Mouse (Mus musculus) intestine, postnatal 0 days (tissue): ENCODE measurements around the gene Gm9833. TPM values are rescaled to one million over a fixed set of nuclear protein-coding genes. Genes with fewer than 3 reads are reported as not detected.

Experiments used
- ATAC-seq: fragments of 200-750 bp; cut with Nextera tagmentation; 2 replicates; pipeline ENCODE4 v1.8.0; 2017; ENCODE audit warnings: mild to moderate bottlenecking, moderate TSS enrichment, moderate library complexity
- H3K27ac ChIP-seq: fragments of 300-500 bp; sonication (generic); 2 replicates; pipeline ENCODE4 v1.5.1; 2014; ENCODE audit warnings: mild to moderate bottlenecking, low read depth, low read length, moderate library complexity
- H3K27me3 ChIP-seq: fragments of 300-500 bp; sonication (generic); replicated peaks from 2 replicates; pipeline ENCODE4 v1.6.1; 2014; ENCODE audit warnings: low read length, mixed read lengths; ENCODE audit not compliant: control insufficient read depth, insufficient read depth
- H3K36me3 ChIP-seq: fragments of 300-500 bp; sonication (generic); 2 replicates; pipeline ENCODE4 v1.6.1; 2014; ENCODE audit warnings: mild to moderate bottlenecking, moderate library complexity; ENCODE audit not compliant: control insufficient read depth, insufficient read depth
- H3K4me1 ChIP-seq: fragments of 300-500 bp; sonication (generic); replicated peaks from 2 replicates; pipeline ENCODE4 v1.6.1; 2014; ENCODE audit warnings: antibody characterized with exemption, low read length, mixed read lengths; ENCODE audit not compliant: control insufficient read depth, insufficient read depth
- H3K4me2 ChIP-seq: fragments of 300-500 bp; sonication (generic); replicated peaks from 2 replicates; pipeline ENCODE4 v1.6.1; 2014; ENCODE audit warnings: low read depth, mild to moderate bottlenecking, moderate library complexity
- H3K4me3 ChIP-seq: fragments of 300-500 bp; sonication (generic); 2 replicates; pipeline ENCODE4 v1.5.1; 2014; ENCODE audit warnings: low read depth, low read length
- H3K9ac ChIP-seq: fragments of 300-500 bp; sonication (generic); 2 replicates; pipeline ENCODE4 v1.6.1; 2014; ENCODE audit warnings: mild to moderate bottlenecking, low read depth, low read length
- H3K9me3 ChIP-seq: fragments of 300-500 bp; sonication (generic); 2 replicates; pipeline ENCODE4 v1.6.1; 2016; ENCODE audit warnings: mixed run types; ENCODE audit not compliant: control insufficient read depth
- CTCF ChIP-seq: sonication (generic); IDR thresholded peaks from 2 replicates; pipeline ENCODE4 v1.5.1; 2016; ENCODE audit warnings: low read depth, mild to moderate bottlenecking, control low read depth, antibody characterized with exemption, moderate library complexity
- WGBS: fragments of 180-500 bp; shearing (Covaris S2); extraction: QIAGEN DNeasy Blood & Tissue Kit; methylation state at CpG from one replicate; pipeline ENCODE4 v1.1.7; 2014; 5-methylcytosine and 5-hydroxymethylcytosine counted together
- polyA plus RNA-seq: library from polyadenylated mRNA; unstranded; fragments of >200 nt; fragmentation: Nextera tagmentation; extraction: Ambion mirVana; gene quantifications from 2 replicates; pipeline ENCODE4 v1.2.1, GENCODE M21; 2015

The Gm9833 gene
- polyA plus RNA-seq, 1 experiment from 2014 or later = 0.85 TPM

GRCm38 (mm10) chr3:10092499-10092898 is 4.6 kb downstream of the Gm9833 start:
- H3K27ac ChIP-seq = no peak overlapping the region
- WGBS = 10% methylated on average over 7 of the region's 7 CpGs
- no peaks in the 10 kb centered on the region for H3K36me3 ChIP-seq
- no peaks in the 10 kb centered on the region for H3K9me3 ChIP-seq
- no peak for TF ChIP-seq CTCF
- H3K9ac ChIP-seq = no peak overlapping the region
- H3K27me3 ChIP-seq = no peaks in the 10 kb centered on the region
- no peak for ATAC-seq
- 0 out of 2 replicates have a peak overlapping the region, but pooled peaks have one; percentile 3 for H3K4me2 ChIP-seq
- H3K4me3 ChIP-seq = no peak overlapping the region
- no peaks in the 10 kb centered on the region; the same call in 1 of the 2 replicates for H3K4me1 ChIP-seq

GRCm38 (mm10) chr3:10092914-10093313 is 5.0 kb downstream of the Gm9833 start:
- H3K4me1 ChIP-seq = no peaks in the 10 kb centered on the region; the same call in 1 of the 2 replicates
- TF ChIP-seq CTCF = no peak
- no peaks in the 10 kb centered on the region for H3K9me3 ChIP-seq
- 17% methylated on average over 6 of the region's 6 CpGs for WGBS
- no peak overlapping the region for H3K4me3 ChIP-seq
- H3K27me3 ChIP-seq = no peaks in the 10 kb centered on the region
- no peak overlapping the region for H3K27ac ChIP-seq
- no peak overlapping the region for H3K9ac ChIP-seq
- H3K4me2 ChIP-seq = peak overlapping the region; percentile 3; the same call in 1 of the 2 replicates
- H3K36me3 ChIP-seq = no peaks in the 10 kb centered on the region
- ATAC-seq = no peak

GRCm38 (mm10) chr3:10095076-10095622 is 7.2 kb downstream of the Gm9833 start:
- Histone ChIP-seq H3K4me2 (no peak overlapping the region), H3K9ac (no peak overlapping the region), H3K4me1 (no peaks in the 10 kb centered on the region; the same call in 1 of the 2 replicates), H3K27me3 (no peaks in the 10 kb centered on the region), H3K27ac (no peak overlapping the region), H3K36me3 (no peaks in the 10 kb centered on the region), H3K9me3 (no peaks in the 10 kb centered on the region), H3K4me3 (no peak overlapping the region)
- 77% methylated on average over 2 of the region's 2 CpGs for WGBS
- no peak for TF ChIP-seq CTCF
- ATAC-seq = no peak

GRCm38 (mm10) chr3:10099756-10100155 is 11.8 kb downstream of the Gm9833 start:
- no peak for TF ChIP-seq CTCF
- Histone ChIP-seq H3K4me3 (no peak overlapping the region), H3K9me3 (no peaks in the 10 kb centered on the region), H3K36me3 (no peaks in the 10 kb centered on the region), H3K27ac (no peak overlapping the region), H3K9ac (no peak overlapping the region), H3K27me3 (no peaks in the 10 kb centered on the region), H3K4me2 (no peak overlapping the region), H3K4me1 (no peaks in the 10 kb centered on the region)
- 89% methylated on average over 5 of the region's 5 CpGs for WGBS
- ATAC-seq = no peak

GRCm38 (mm10) chr3:10111570-10111969 is 23.7 kb downstream of the Gm9833 start:
- no peak overlapping the region for H3K9ac ChIP-seq
- no peaks in the 10 kb centered on the region for H3K27me3 ChIP-seq
- 79% methylated on average over 2 of the region's 2 CpGs for WGBS
- H3K36me3 ChIP-seq = no peaks in the 10 kb centered on the region
- no peak for ATAC-seq
- H3K9me3 ChIP-seq = no peaks in the 10 kb centered on the region
- H3K4me3 ChIP-seq = no peak overlapping the region
- TF ChIP-seq CTCF = no peak
- H3K27ac ChIP-seq = no peak overlapping the region
- no peaks in the 10 kb centered on the region for H3K4me1 ChIP-seq
- no peak overlapping the region for H3K4me2 ChIP-seq

GRCm38 (mm10) chr3:10112196-10112595 is 24.3 kb downstream of the Gm9833 start:
- Histone ChIP-seq H3K9ac (no peak overlapping the region), H3K4me2 (no peak overlapping the region), H3K4me1 (no peaks in the 10 kb centered on the region), H3K9me3 (no peaks in the 10 kb centered on the region), H3K4me3 (no peak overlapping the region), H3K27ac (no peak overlapping the region), H3K27me3 (no peaks in the 10 kb centered on the region), H3K36me3 (no peaks in the 10 kb centered on the region)
- WGBS = 73% methylated on average over 4 of the region's 4 CpGs
- no peak for ATAC-seq
- no peak for TF ChIP-seq CTCF
